Mouse (Mus musculus): Measurements from ENCODE around the gene Serping1.

GRCm38 (mm10) chr2:84773195-84773594, 2.0 kb downstream of the Serping1 start:
- TF ChIP-seq CTCF (IDR thresholded peaks at IDR 0.05; ENCODE audit: control insufficient read depth, insufficient read depth, low read length) (no peak), POLR2A (IDR thresholded peaks at IDR 0.05; ENCODE audit: borderline replicate concordance, control insufficient read depth, low read depth, low read length) (no peak)

Measured in bone marrow, adult 2 months (tissue).